In genomic region chr6:136340669-136341068, GRCm38 (mm10) we compare ENCODE assay signal across 25 mouse cellular contexts. TPM values are rescaled to one million over a fixed set of nuclear protein-coding genes. Genes with fewer than 3 reads are reported as not detected.
DNase-seq lines count a peak whose midpoint lies in the region; ATAC-seq lines count a peak whose summit lies in the region.
"Had no signal": no experiment of that assay in that cellular context is flagged by ENCODE, and none has a peak within 500 bp of the region (broad histone marks: within the 10 kb centered on the region; RNA-seq: fewer than 3 reads in every experiment).

No protein-coding gene starts in this region.

- WGBS in hindbrain, embryonic 14.5 days: 93% methylated on average over 5 of the region's 5 CpGs
- 88% methylated on average over 5 of the region's 5 CpGs for WGBS in hindbrain, embryonic 12.5 days

- no peaks in the 10 kb centered on the region for H3K4me1 ChIP-seq in hindbrain, embryonic 14.5 days (replicated peaks; ENCODE audit: control insufficient read depth, insufficient read depth, low read length)
- H3K4me1 ChIP-seq in hindbrain, embryonic 12.5 days: no peaks in the 10 kb centered on the region
- H3K4me1 ChIP-seq: embryonic facial prominence, embryonic 10.5 days; forebrain, embryonic 13.5 days; heart, embryonic 15.5 days; hindbrain, embryonic 15.5 days had no signal

- H3K4me3 ChIP-seq in hindbrain, embryonic 14.5 days (replicated peaks; ENCODE audit: low read length): no peak overlapping the region
- H3K4me3 ChIP-seq in hindbrain, embryonic 12.5 days: no peak overlapping the region
- H3K4me3 ChIP-seq: embryonic facial prominence, embryonic 10.5 days; forebrain, embryonic 13.5 days; heart, embryonic 15.5 days; hindbrain, embryonic 15.5 days had no signal

- H3K27ac ChIP-seq in hindbrain, embryonic 14.5 days: no peak overlapping the region
- no peak overlapping the region for H3K27ac ChIP-seq in hindbrain, embryonic 12.5 days
- H3K27ac ChIP-seq: embryonic facial prominence, embryonic 10.5 days; forebrain, embryonic 13.5 days; heart, embryonic 15.5 days; hindbrain, embryonic 15.5 days had no signal

- H3K36me3 ChIP-seq in hindbrain, embryonic 14.5 days (replicated peaks; ENCODE audit: control insufficient read depth, insufficient read depth): no peaks in the 10 kb centered on the region
- H3K36me3 ChIP-seq in hindbrain, embryonic 12.5 days: no peaks in the 10 kb centered on the region
- H3K36me3 ChIP-seq: embryonic facial prominence, embryonic 10.5 days; heart, embryonic 15.5 days; hindbrain, embryonic 15.5 days had no signal

- H3K9me3 ChIP-seq in hindbrain, embryonic 14.5 days (ENCODE audit: control insufficient read depth, low read length): no peaks in the 10 kb centered on the region
- no peaks in the 10 kb centered on the region for H3K9me3 ChIP-seq in hindbrain, embryonic 12.5 days (replicated peaks)
- H3K9me3 ChIP-seq: embryonic facial prominence, embryonic 10.5 days; forebrain, embryonic 13.5 days; heart, embryonic 15.5 days; hindbrain, embryonic 15.5 days had no signal

- DNase-seq in embryo, embryonic 11 days: peak; percentile 19
- no peak for DNase-seq in embryo, embryonic 10 days (ENCODE audit: low spot score)
- DNase-seq in hindbrain, embryonic 14.5 days (ENCODE audit: low spot score): peak; percentile 22
- peak; percentile 47 for DNase-seq in brain, adult 2 months (ENCODE audit: low read depth, low spot score)
- DNase-seq in hindlimb bud, embryonic 11.5 days (ENCODE audit: extremely low spot score, low read depth, low spot score): peak; percentile 24
- no peak for DNase-seq in gastrocnemius, postnatal 4 days (ENCODE audit: low spot score in 2 of 2)
- DNase-seq in layer of hippocampus, adult 11-12 months (ENCODE audit: low spot score): no peak
- DNase-seq: adrenal gland, postnatal 10 days; cerebellum, adult 11-12 months; cerebellum, adult 9-10 months; cerebellum, postnatal 25 days; forebrain, postnatal 0 days; gastrocnemius, postnatal 10 days; heart, postnatal 14 days; kidney, adult 11 months had no signal

- H3K9ac ChIP-seq in hindbrain, embryonic 14.5 days: no peak overlapping the region
- H3K9ac ChIP-seq in hindbrain, embryonic 12.5 days: no peak overlapping the region
- H3K9ac ChIP-seq: forebrain, embryonic 13.5 days; forebrain, postnatal 0 days; heart, embryonic 15.5 days; hindbrain, embryonic 15.5 days had no signal

- no peak for ATAC-seq in hindbrain, embryonic 14.5 days (ENCODE audit: low FRiP score)
- no peak for ATAC-seq in hindbrain, embryonic 12.5 days (ENCODE audit: low FRiP score)
- ATAC-seq: forebrain, embryonic 13.5 days; forebrain, postnatal 0 days; inflammation-experienced regulatory T-cells, adult 6 months had no signal

- no peak overlapping the region for H3K4me2 ChIP-seq in hindbrain, embryonic 14.5 days (replicated peaks)
- H3K4me2 ChIP-seq in hindbrain, embryonic 12.5 days (replicated peaks): no peak overlapping the region
- H3K4me2 ChIP-seq: forebrain, embryonic 13.5 days; heart, embryonic 15.5 days; hindbrain, embryonic 15.5 days had no signal

- H3K27me3 ChIP-seq in hindbrain, embryonic 14.5 days (ENCODE audit: control insufficient read depth, insufficient read depth, low read length): no peaks in the 10 kb centered on the region
- H3K27me3 ChIP-seq in hindbrain, embryonic 12.5 days: no peaks in the 10 kb centered on the region
- H3K27me3 ChIP-seq: forebrain, embryonic 13.5 days; heart, embryonic 15.5 days; hindbrain, embryonic 15.5 days had no signal

RNA-seq across cellular contexts. Expression of gene Gm8994, which starts 13.3 kb away (rescaled TPM):
- polyA plus RNA-seq in hindbrain, embryonic 14.5 days (2014; fragmentation: Nextera tagmentation; extraction: Ambion mirVana): not detected in 2 replicates
- not detected in 2 replicates for polyA plus RNA-seq in hindbrain, embryonic 12.5 days (2016; fragmentation: Nextera tagmentation; extraction: Ambion mirVana)
- not detected for total RNA-seq in gastrocnemius, postnatal 4 days (2021)
- total RNA-seq: adrenal gland, postnatal 10 days; adrenal gland, postnatal 4 days; gastrocnemius, postnatal 10 days; heart, postnatal 14 days; hematopoietic stem cell, adult 5-6 weeks had no signal
- polyA plus RNA-seq: embryonic facial prominence, embryonic 10.5 days; embryonic facial prominence, embryonic 14.5 days; forebrain, embryonic 13.5 days; forebrain, postnatal 0 days; gonadal fat pad, adult 2 months; heart, embryonic 15.5 days; hindbrain, embryonic 15.5 days; inflammation-experienced regulatory T-cells, adult 6 months had no signal

Comparison
In these comparisons a context has a peak if more than half of its experiments do, and no peak if none do; other contexts are left out.
1. DNase-seq: peak in embryo, embryonic 11 days (single experiment), hindbrain, embryonic 14.5 days (single experiment), brain, adult 2 months (single experiment) and hindlimb bud, embryonic 11.5 days (single experiment); none in embryo, embryonic 10 days (single experiment), gastrocnemius, postnatal 4 days (0 of 2) and layer of hippocampus, adult 11-12 months (single experiment).